ENCODE assay signal across 8 mouse cellular contexts in the genomic region with DNA sequence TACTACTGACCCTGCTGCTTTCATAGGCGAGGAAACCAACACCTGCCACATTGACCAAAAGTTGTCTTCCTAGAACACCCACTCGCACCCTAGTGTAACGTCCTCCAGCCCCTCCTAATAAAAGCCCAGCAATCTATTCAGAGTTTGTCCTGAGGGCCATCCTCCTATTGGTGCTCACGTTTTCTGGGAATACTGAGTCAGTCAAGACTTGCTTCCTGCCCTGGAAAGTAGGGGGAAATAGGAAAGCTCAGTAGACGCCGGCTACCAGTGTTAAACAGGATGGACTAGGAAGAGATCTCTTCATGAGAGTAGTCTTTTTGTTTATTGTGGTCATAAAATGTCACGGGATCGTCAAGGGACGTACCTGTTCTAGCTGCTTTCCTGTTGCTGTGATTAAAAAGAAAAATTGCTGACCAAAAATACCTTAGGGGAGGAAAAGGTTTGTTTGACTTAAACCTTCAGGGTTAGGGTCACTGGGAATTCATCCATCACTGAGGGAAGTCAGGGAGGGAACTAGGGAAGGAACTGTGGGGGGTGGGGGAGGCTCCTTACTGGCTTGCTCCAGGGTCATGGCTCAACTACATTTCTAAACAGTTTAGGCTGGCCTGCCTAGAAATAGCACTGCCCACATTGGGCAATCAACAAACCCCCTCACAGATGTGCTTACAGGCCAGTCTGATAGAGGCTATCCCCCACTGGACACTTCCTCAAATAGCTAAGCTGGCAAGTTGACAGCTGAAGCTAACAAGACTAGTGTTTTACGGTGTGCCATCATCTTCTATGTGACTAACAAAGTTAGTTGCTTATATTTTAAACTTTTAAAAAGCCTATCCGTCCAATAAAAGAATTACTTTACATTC. TPM values are rescaled to one million over a fixed set of nuclear protein-coding genes. Genes with fewer than 3 reads are reported as not detected.
DNase-seq lines count a peak whose midpoint lies in the region; ATAC-seq and TF ChIP-seq lines count a peak whose summit lies in the region.
"Had no signal": no experiment of that assay in that cellular context is flagged by ENCODE, and none has a peak within 500 bp of the region (broad histone marks: within the 10 kb centered on the region; RNA-seq: fewer than 3 reads in every experiment).

No protein-coding gene starts in this region.

- H3K9me3 ChIP-seq in E14TG2a.4 (ENCODE audit: low read length), result no peaks in the 10 kb centered on the region
- no peaks in the 10 kb centered on the region for H3K9me3 ChIP-seq in forebrain, embryonic 14.5 days (replicated peaks; ENCODE audit: control insufficient read depth, low read length)
- no peaks in the 10 kb centered on the region for H3K9me3 ChIP-seq in limb, embryonic 14.5 days (ENCODE audit: control insufficient read depth, low read length)
- H3K9me3 ChIP-seq in stomach, embryonic 14.5 days (ENCODE audit: control insufficient read depth, low read depth, low read length), result no peaks in the 10 kb centered on the region

- peak overlapping the region; percentile 99 for H3K9ac ChIP-seq in forebrain, embryonic 14.5 days (ENCODE audit: low read length)
- H3K9ac ChIP-seq in limb, embryonic 14.5 days (ENCODE audit: low read depth, low read length, severe bottlenecking), result peak overlapping the region; percentile 96
- no peak overlapping the region; the same call in 1 of the 2 replicates for H3K9ac ChIP-seq in stomach, embryonic 14.5 days (replicated peaks; ENCODE audit: low read depth, low read length)

- H3K4me2 ChIP-seq in forebrain, embryonic 14.5 days (ENCODE audit: low read length), result peak overlapping the region; percentile 76
- H3K4me2 ChIP-seq in limb, embryonic 14.5 days (replicated peaks; ENCODE audit: low read depth, low read length, severe bottlenecking), result peak overlapping the region; percentile 86
- peak overlapping the region; percentile 81 for H3K4me2 ChIP-seq in stomach, embryonic 14.5 days (replicated peaks; ENCODE audit: low read depth, low read length)

- H3K36me3 ChIP-seq in E14TG2a.4 (ENCODE audit: insufficient read depth, low read length), result peaks cover 19% of the 10 kb centered on the region
- H3K36me3 ChIP-seq in forebrain, embryonic 14.5 days (ENCODE audit: control insufficient read depth, insufficient read depth, low read length), result peaks cover 8% of the 10 kb centered on the region
- H3K36me3 ChIP-seq in limb, embryonic 14.5 days (ENCODE audit: control insufficient read depth, insufficient read depth, low read length), result peaks cover 7% of the 10 kb centered on the region
- H3K36me3 ChIP-seq in stomach, embryonic 14.5 days (ENCODE audit: control insufficient read depth, insufficient read depth, low read length), result peaks cover 6% of the 10 kb centered on the region; the same call in 1 of the 2 replicates

- peak overlapping the region; percentile 100 for H3K4me3 ChIP-seq in E14TG2a.4 (replicated peaks; ENCODE audit: low read length)
- peak overlapping the region; percentile 96 for H3K4me3 ChIP-seq in forebrain, embryonic 14.5 days (ENCODE audit: low read depth, low read length)
- peak overlapping the region; percentile 100 for H3K4me3 ChIP-seq in limb, embryonic 14.5 days (replicated peaks; ENCODE audit: low read length)
- H3K4me3 ChIP-seq in stomach, embryonic 14.5 days (ENCODE audit: low read depth, low read length), result peak overlapping the region; percentile 100

- WGBS in forebrain, embryonic 14.5 days, result 52% methylated on average over 11 of the region's 11 CpGs
- WGBS in limb, embryonic 14.5 days, result 23% methylated on average over 11 of the region's 11 CpGs
- 14% methylated on average over 11 of the region's 11 CpGs for WGBS in stomach, embryonic 14.5 days

- H3K27ac ChIP-seq in forebrain, embryonic 14.5 days (ENCODE audit: low read depth, low read length), result peak overlapping the region; percentile 100
- no peak overlapping the region for H3K27ac ChIP-seq in limb, embryonic 14.5 days (replicated peaks; ENCODE audit: low read depth, low read length)
- H3K27ac ChIP-seq in stomach, embryonic 14.5 days (ENCODE audit: low read length), result peak overlapping the region; percentile 100

- DNase-seq in A20 (ENCODE audit: low read depth, low spot score), result peak; percentile 29
- DNase-seq in forebrain, embryonic 14.5 days (ENCODE audit: low spot score), result no peak
- DNase-seq in limb, embryonic 14.5 days (ENCODE audit: low spot score), result no peak
- no peak for DNase-seq in gastrocnemius, postnatal 25 days
- no peak for DNase-seq in layer of hippocampus, postnatal 14 days (ENCODE audit: low spot score in 2 of 2)

- ATAC-seq in forebrain, embryonic 14.5 days, result no peak
- no peak for ATAC-seq in limb, embryonic 14.5 days (ENCODE audit: low FRiP score, low read depth)
- ATAC-seq in stomach, embryonic 14.5 days (ENCODE audit: insufficient number of reproducible peaks, insufficient read depth, low FRiP score, low read depth), result no peak

- TF ChIP-seq CTCF in E14TG2a.4 (conservative IDR thresholded peaks at IDR 0.05; ENCODE audit: low read length), result no peak

- H3K27me3 ChIP-seq in E14TG2a.4 (ENCODE audit: insufficient read depth, low read length), result 0 out of 2 replicates have a peak, but pooled peaks cover 4% of the 10 kb centered on the region
- H3K27me3 ChIP-seq in forebrain, embryonic 14.5 days (replicated peaks; ENCODE audit: control insufficient read depth, insufficient read depth, low read length), result no peaks in the 10 kb centered on the region
- H3K27me3 ChIP-seq in limb, embryonic 14.5 days (ENCODE audit: control insufficient read depth, insufficient read depth, low read length), result no peaks in the 10 kb centered on the region
- no peaks in the 10 kb centered on the region for H3K27me3 ChIP-seq in stomach, embryonic 14.5 days (ENCODE audit: control insufficient read depth, insufficient read depth, low read length)

- H3K4me1 ChIP-seq in E14TG2a.4 (replicated peaks; ENCODE audit: low read depth, low read length), result peaks cover 49% of the 10 kb centered on the region
- peaks cover 11% of the 10 kb centered on the region for H3K4me1 ChIP-seq in forebrain, embryonic 14.5 days (ENCODE audit: control insufficient read depth, insufficient read depth, low read length)
- H3K4me1 ChIP-seq in limb, embryonic 14.5 days (ENCODE audit: control insufficient read depth, insufficient read depth, low read length), result peaks cover 8% of the 10 kb centered on the region
- H3K4me1 ChIP-seq in stomach, embryonic 14.5 days (ENCODE audit: control insufficient read depth, insufficient read depth, low read length), result peaks cover 17% of the 10 kb centered on the region

- TF ChIP-seq POLR2A in limb, embryonic 14.5 days (IDR thresholded peaks at IDR 0.05; ENCODE audit: borderline replicate concordance, extremely low read depth, insufficient read depth, insufficient read length), result no peak

RNA-seq across cellular contexts. Expression of gene Pdik1l, which starts 0.9 kb away (rescaled TPM):
- 32.2 and 40.5 TPM in 2 replicates for polyA plus RNA-seq in forebrain, embryonic 14.5 days (2014; fragmentation: Nextera tagmentation; extraction: Ambion mirVana)
- 8.9 and 9.6 TPM in 2 replicates for polyA plus RNA-seq in limb, embryonic 14.5 days (2012; rRNA removed)
- polyA plus RNA-seq in limb, embryonic 14.5 days (2014; fragmentation: Nextera tagmentation; extraction: Ambion mirVana), result 18.4 and 20.5 TPM in 2 replicates
- polyA plus RNA-seq in stomach, embryonic 14.5 days (2014; fragmentation: Nextera tagmentation; extraction: Ambion mirVana), result 19.0 and 19.6 TPM in 2 replicates
- total RNA-seq in gastrocnemius, postnatal 25 days (2021), result 1 to 10 TPM; 2.3 to 3.8 TPM
- total RNA-seq in layer of hippocampus, postnatal 14 days (2021), result 10 to 100 TPM; 21.5 to 21.9 TPM

RNA-seq across cellular contexts. Expression of gene Trim63, which starts 26.3 kb away (rescaled TPM):
- not detected in 2 replicates for polyA plus RNA-seq in forebrain, embryonic 14.5 days (2014; fragmentation: Nextera tagmentation; extraction: Ambion mirVana)
- polyA plus RNA-seq in limb, embryonic 14.5 days (2012; rRNA removed), result 4.3 and 5.1 TPM in 2 replicates
- polyA plus RNA-seq in limb, embryonic 14.5 days (2014; fragmentation: Nextera tagmentation; extraction: Ambion mirVana), result 1.3 and 1.4 TPM in 2 replicates
- polyA plus RNA-seq in stomach, embryonic 14.5 days (2014; fragmentation: Nextera tagmentation; extraction: Ambion mirVana), result not detected in 2 replicates
- total RNA-seq in gastrocnemius, postnatal 25 days (2021), result 100 to 1,000 TPM; 113 to 253 TPM
- total RNA-seq in layer of hippocampus, postnatal 14 days (2021), result under 1 TPM in 1 of 2 experiments, not detected in 1; 0.21 TPM

RNA-seq across cellular contexts. Expression of gene Grrp1, which starts 34.7 kb away (rescaled TPM):
- polyA plus RNA-seq in forebrain, embryonic 14.5 days (2014; fragmentation: Nextera tagmentation; extraction: Ambion mirVana), result 10.1 and 11.6 TPM in 2 replicates
- 9.7 and 13.1 TPM in 2 replicates for polyA plus RNA-seq in limb, embryonic 14.5 days (2012; rRNA removed)
- polyA plus RNA-seq in limb, embryonic 14.5 days (2014; fragmentation: Nextera tagmentation; extraction: Ambion mirVana), result 5.2 and 5.4 TPM in 2 replicates
- 4.1 and 4.5 TPM in 2 replicates for polyA plus RNA-seq in stomach, embryonic 14.5 days (2014; fragmentation: Nextera tagmentation; extraction: Ambion mirVana)
- total RNA-seq in gastrocnemius, postnatal 25 days (2021), result 1 to 10 TPM; 3.4 TPM
- 1 to 10 TPM; 3.6 to 4.1 TPM for total RNA-seq in layer of hippocampus, postnatal 14 days (2021)

RNA-seq across cellular contexts. Expression of gene Gm30191, which starts 41.9 kb away (rescaled TPM):
- not detected in 2 replicates for polyA plus RNA-seq in forebrain, embryonic 14.5 days (2014; fragmentation: Nextera tagmentation; extraction: Ambion mirVana)
- polyA plus RNA-seq in limb, embryonic 14.5 days (2012; rRNA removed), result not detected in 2 replicates
- not detected in 2 replicates for polyA plus RNA-seq in limb, embryonic 14.5 days (2014; fragmentation: Nextera tagmentation; extraction: Ambion mirVana)
- polyA plus RNA-seq in stomach, embryonic 14.5 days (2014; fragmentation: Nextera tagmentation; extraction: Ambion mirVana), result not detected in 2 replicates
- total RNA-seq in gastrocnemius, postnatal 25 days (2021), result not detected
- total RNA-seq in layer of hippocampus, postnatal 14 days (2021), result not detected
- polyA plus RNA-seq: gonadal fat pad, adult 2 months had no signal

RNA-seq across cellular contexts. Expression of gene Zfp593, which starts 43.2 kb away (rescaled TPM):
- 14.4 and 15.8 TPM in 2 replicates for polyA plus RNA-seq in forebrain, embryonic 14.5 days (2014; fragmentation: Nextera tagmentation; extraction: Ambion mirVana)
- polyA plus RNA-seq in limb, embryonic 14.5 days (2012; rRNA removed), result 15.8 and 18.1 TPM in 2 replicates
- polyA plus RNA-seq in limb, embryonic 14.5 days (2014; fragmentation: Nextera tagmentation; extraction: Ambion mirVana), result 17.3 and 18.9 TPM in 2 replicates
- polyA plus RNA-seq in stomach, embryonic 14.5 days (2014; fragmentation: Nextera tagmentation; extraction: Ambion mirVana), result 14.8 and 16.5 TPM in 2 replicates
- total RNA-seq in gastrocnemius, postnatal 25 days (2021), result 1 to 10 TPM; 3.3 to 4.4 TPM
- 10 to 100 TPM; 10.6 to 11.8 TPM for total RNA-seq in layer of hippocampus, postnatal 14 days (2021)
